Mouse (Mus musculus) kidney, adult 2 months (tissue): ENCODE results near the gene Dlgap4. TPM values are rescaled to one million over a fixed set of nuclear protein-coding genes. Genes with fewer than 3 reads are reported as not detected.
"Not testable (repeated sequence)": the region's sequence is repeated elsewhere in the genome, so short reads cannot be mapped to it uniquely, and the experiment has no call there.

Source experiments
- DNase-seq: peaks from one replicate; pipeline ENCODE4 v3.0.0; 2021
- H3K27ac ChIP-seq: fragments of 200-500 bp; 2 replicates; pipeline ENCODE4 v1.5.1; 2012; ENCODE audit warnings: low read depth, low read length, control low read depth, inconsistent platforms; ENCODE audit not compliant: insufficient read depth
- H3K27me3 ChIP-seq: fragments of 200-500 bp; replicated peaks from 2 replicates; pipeline ENCODE4 v1.6.1; 2012; ENCODE audit warnings: mild to moderate bottlenecking, moderate library complexity, low read length, inconsistent platforms; ENCODE audit not compliant: control insufficient read depth, insufficient read depth
- H3K36me3 ChIP-seq: fragments of 200-500 bp; 2 replicates; pipeline ENCODE4 v1.6.1; 2012; ENCODE audit warnings: mild to moderate bottlenecking, moderate library complexity, low read length, inconsistent platforms; ENCODE audit not compliant: control insufficient read depth, insufficient read depth
- H3K4me1 ChIP-seq: fragments of 200-500 bp; 2 replicates; pipeline ENCODE4 v1.6.1; 2011; ENCODE audit warnings: low read length; ENCODE audit not compliant: control insufficient read depth, insufficient read depth
- H3K4me3 ChIP-seq: fragments of 200-500 bp; 2 replicates; pipeline ENCODE4 v1.5.1; 2011; ENCODE audit warnings: mild to moderate bottlenecking, low read depth, low read length, control low read depth; ENCODE audit not compliant: insufficient read depth
- CTCF ChIP-seq: fragments of 200-500 bp; conservative IDR thresholded peaks from 2 replicates; pipeline ENCODE4 v1.5.1; 2011; ENCODE audit warnings: low read depth, mild to moderate bottlenecking, control low read depth, low read length, moderate library complexity, mixed read lengths; ENCODE audit not compliant: insufficient read depth, insufficient read length
- POLR2A ChIP-seq: fragments of 200-500 bp; IDR thresholded peaks from one replicate; pipeline ENCODE4 v1.6.1; 2011; ENCODE audit warnings: low read depth, low read length, control low read depth
- WGBS: fragments of 180-500 bp; shearing (Covaris S2); methylation state at CpG from one replicate; pipeline ENCODE4 v1.1.7; 2018; 5-methylcytosine and 5-hydroxymethylcytosine counted together
- polyA plus RNA-seq: library from polyadenylated mRNA; depleted of rRNA; stranded (reverse); fragments of >200 nt; gene quantifications from 2 replicates; pipeline ENCODE4 v1.2.3, GENCODE M21; 2012

Dlgap4 gene
- polyA plus RNA-seq, 1 experiment, result 50.6 TPM

DNA sequence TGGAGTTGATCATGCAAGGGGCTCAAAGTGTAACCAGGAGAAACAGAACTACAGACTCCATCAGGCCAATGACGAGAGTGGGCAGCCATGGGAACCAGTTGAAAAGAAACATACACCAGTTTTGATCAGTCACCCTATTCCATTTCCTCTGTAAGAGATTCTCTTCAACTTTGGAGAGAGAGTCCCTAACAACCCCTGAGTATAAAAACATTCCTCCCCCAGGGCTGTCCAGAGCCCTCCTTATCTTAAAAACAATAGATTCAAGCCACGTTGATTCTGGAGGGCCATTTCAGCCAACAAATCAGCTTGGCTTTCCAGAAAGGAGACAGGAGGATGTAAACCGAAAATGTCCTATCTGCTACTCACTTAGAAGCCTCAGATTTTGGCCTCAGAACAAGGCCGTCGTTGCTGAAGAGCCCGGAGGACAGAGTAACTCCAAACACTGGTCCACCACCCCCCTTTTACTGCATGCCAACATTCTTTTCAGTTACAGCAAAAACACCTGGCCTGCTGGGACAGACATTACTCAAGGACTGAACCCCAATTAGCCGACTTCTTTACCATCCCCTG is 170.6 kb downstream of the Dlgap4 start:
- Histone ChIP-seq H3K27ac (no peak overlapping the region), H3K4me3 (no peak overlapping the region), H3K27me3 (no peaks in the 10 kb centered on the region), H3K4me1 (no peaks in the 10 kb centered on the region), H3K36me3 (no peaks in the 10 kb centered on the region)
- TF ChIP-seq POLR2A, result no peak
- no peak for TF ChIP-seq CTCF
- 61% methylated on average over 7 of the region's 7 CpGs for WGBS
- no peak for DNase-seq

DNA sequence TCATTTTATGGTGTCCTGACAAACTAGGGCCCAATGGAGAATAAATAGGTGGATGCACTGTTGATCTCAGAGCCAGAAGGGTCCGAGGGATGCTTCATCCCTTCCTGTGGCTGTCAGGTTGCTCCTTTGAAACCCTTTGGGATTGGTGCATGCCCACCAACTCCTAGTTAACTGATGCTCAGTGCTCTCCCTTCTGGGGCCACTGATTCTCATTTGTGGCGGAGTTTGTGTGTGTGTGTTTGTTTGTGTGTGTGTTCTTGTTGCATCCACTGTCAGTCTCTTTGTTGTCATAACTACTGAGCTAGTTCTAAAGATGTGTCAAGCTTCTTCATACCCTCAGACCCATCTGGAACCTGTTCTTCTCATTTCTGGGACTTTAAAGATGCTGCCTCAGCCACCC is 171.4 kb downstream of the Dlgap4 start:
- Histone ChIP-seq H3K4me1 (no peaks in the 10 kb centered on the region), H3K27me3 (no peaks in the 10 kb centered on the region), H3K27ac (no peak overlapping the region), H3K4me3 (no peak overlapping the region), H3K36me3 (no peaks in the 10 kb centered on the region)
- no peak for TF ChIP-seq POLR2A
- no peak for TF ChIP-seq CTCF
- no peak for DNase-seq
- 89% methylated on average over 2 of the region's 2 CpGs for WGBS

DNA sequence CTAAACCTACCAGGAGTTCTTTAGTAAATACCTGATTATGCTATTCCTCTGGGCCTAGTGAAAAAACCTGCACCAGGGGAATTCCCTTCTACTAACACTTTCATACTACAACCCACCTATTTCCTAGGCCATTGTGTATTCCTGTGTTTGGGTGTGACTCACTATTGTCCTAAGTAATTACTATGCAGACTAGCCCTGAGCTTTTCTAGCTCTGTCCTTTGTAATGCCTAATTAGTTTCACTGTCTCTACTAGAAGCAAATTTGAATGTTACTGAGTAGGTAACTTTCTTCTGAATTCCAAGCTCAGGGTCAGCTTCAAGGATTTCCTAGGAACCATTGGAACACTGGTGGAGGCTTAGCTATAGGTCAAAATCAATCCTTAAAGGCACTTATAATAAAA is 172.9 kb downstream of the Dlgap4 start:
- not testable (repeated sequence) for H3K27ac ChIP-seq, H3K27me3 ChIP-seq, H3K4me1 ChIP-seq, H3K36me3 ChIP-seq, DNase-seq, H3K4me3 ChIP-seq

DNA sequence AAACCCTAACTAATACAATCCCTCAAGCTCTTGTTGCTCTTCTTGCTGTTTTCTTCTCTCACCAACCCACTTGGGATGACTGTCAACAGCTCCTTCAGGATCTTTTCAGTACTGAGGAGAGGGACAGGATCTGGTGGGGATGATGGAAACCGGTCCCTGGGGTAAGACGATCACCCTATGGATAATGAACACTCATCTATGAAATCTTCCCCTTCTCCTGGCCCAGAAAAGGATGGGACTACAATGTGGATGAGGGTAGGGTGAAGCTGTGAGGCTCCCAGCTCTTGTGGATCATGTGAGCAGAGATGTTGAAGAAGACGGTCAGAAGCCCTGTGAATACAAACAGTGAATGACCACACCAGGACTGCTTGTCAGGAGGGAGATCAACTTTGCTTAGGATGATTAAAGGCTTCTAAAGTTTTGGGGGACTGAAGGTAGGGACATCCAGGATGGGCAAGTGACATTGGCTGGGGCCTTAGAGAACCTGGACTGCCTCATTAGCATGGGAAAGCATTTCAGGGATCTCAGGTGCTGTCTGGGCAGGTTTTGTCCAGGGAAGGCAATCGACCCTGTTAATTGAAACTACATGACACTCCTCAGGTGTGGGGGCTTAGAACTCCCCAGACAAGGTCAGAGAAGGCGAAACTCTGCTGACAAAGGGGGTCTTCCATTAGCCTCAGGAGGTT is 173.7 kb downstream of the Dlgap4 start:
- Histone ChIP-seq H3K4me1 (no peaks in the 10 kb centered on the region), H3K27me3 (no peaks in the 10 kb centered on the region), H3K4me3 (no peak overlapping the region), H3K36me3 (no peaks in the 10 kb centered on the region; the same call in 1 of the 2 replicates), H3K27ac (no peak overlapping the region)
- 87% methylated on average over 5 of the region's 5 CpGs for WGBS
- no peak for DNase-seq
- TF ChIP-seq CTCF, result no peak
- no peak for TF ChIP-seq POLR2A

DNA sequence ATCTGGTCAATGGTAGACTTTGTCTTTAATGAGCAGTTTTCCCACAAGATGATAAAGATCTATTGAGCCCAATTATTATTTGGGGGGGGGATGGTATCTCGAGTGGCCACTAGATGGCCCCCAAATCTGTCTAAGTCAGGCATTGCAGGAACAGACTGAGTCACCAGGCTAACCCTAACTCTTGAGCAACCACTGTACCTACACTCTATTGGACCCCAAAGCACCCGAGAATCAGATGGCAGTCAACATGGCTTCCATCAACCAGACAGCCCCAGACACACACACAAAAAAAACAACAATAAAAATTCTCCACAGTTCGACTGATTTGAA is 174.2 kb downstream of the Dlgap4 start:
- Histone ChIP-seq H3K4me3 (no peak overlapping the region), H3K27me3 (no peaks in the 10 kb centered on the region), H3K27ac (no peak overlapping the region), H3K4me1 (no peaks in the 10 kb centered on the region), H3K36me3 (no peaks in the 10 kb centered on the region; the same call in 1 of the 2 replicates)
- DNase-seq, result no peak
- WGBS, result 35% methylated on average over 3 of the region's 3 CpGs
- TF ChIP-seq POLR2A (no peak), CTCF (peak; percentile 48)

DNA sequence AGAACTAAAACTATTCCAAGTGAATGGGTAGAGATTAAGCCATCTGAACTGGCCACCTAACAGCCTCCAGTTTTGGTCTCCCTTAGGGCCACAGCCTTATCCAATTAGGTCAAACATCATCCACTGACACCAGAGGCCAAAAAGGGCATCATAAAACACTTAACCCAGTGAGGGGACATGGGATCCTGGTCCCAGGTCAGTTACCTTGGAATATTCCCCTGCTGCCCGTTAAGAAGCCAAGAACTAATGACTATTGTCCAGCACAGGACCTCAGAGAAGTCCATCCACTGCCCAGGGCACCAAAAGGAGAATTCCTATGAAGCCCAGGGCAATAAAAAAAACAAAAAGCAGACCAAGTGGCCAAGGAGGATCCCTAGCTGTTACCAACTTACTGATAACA is 175.3 kb downstream of the Dlgap4 start:
- Histone ChIP-seq H3K36me3 (no peaks in the 10 kb centered on the region; the same call in 1 of the 2 replicates), H3K27me3 (no peaks in the 10 kb centered on the region), H3K27ac (no peak overlapping the region), H3K4me3 (no peak overlapping the region), H3K4me1 (no peaks in the 10 kb centered on the region)
- no peak for TF ChIP-seq POLR2A
- TF ChIP-seq CTCF, result no peak
- WGBS, result 56% methylated on average over 1 of the region's 1 CpGs
- no peak for DNase-seq

DNA sequence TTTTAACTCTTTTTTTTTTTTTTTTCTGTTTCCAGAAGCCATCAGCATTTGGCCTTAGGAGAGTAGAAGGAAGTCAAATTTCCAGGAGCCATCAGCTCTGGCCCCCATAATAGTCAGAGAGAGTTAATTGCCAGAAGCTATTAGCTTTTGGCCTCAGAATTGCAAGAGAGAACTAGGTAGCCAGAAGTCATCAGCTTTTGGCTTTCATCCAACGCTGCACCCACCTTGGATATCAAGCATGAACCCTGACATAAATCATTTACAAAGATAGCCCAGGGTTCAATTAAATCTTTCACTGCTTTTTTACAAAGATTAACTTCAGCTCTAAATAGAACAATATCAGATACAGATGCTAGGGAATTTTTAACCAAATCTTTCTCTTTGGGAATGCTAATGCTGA is 185.0 kb downstream of the Dlgap4 start:
- Histone ChIP-seq H3K36me3 (no peaks in the 10 kb centered on the region), H3K4me1 (no peaks in the 10 kb centered on the region; the same call in 1 of the 2 replicates), H3K27me3 (no peaks in the 10 kb centered on the region), H3K27ac (no peak overlapping the region), H3K4me3 (no peak overlapping the region)
- WGBS, result 44% methylated on average over 1 of the region's 1 CpGs
- TF ChIP-seq CTCF, result no peak
- TF ChIP-seq POLR2A, result no peak
- peak; percentile 72 for DNase-seq

DNA sequence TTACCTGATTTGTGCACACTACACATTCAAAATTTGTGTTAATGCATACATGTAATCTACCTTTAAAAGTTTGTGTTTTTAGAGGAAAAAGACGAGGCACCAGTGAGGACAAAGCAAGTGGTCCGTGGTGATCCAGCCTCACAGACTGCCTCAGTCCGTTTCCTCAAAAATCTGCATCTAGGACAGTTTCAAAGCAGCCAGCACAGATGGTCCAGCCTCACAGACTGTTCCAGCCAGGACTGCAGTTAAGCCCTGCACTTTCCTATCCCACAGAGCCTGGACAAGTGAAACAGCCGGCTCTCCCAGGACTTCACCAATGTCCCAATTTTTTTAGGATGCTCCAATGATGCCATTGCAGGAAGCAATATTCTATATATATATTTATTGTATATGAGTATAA is 187.5 kb downstream of the Dlgap4 start:
- no peaks in the 10 kb centered on the region for H3K36me3 ChIP-seq
- 78% methylated on average over 4 of the region's 4 CpGs for WGBS
- DNase-seq, result no peak
- H3K4me1 ChIP-seq, result no peaks in the 10 kb centered on the region; the same call in 1 of the 2 replicates
- no peaks in the 10 kb centered on the region for H3K27me3 ChIP-seq
- TF ChIP-seq CTCF (no peak), POLR2A (no peak)
- no peak overlapping the region for H3K4me3 ChIP-seq
- no peak overlapping the region for H3K27ac ChIP-seq

DNA sequence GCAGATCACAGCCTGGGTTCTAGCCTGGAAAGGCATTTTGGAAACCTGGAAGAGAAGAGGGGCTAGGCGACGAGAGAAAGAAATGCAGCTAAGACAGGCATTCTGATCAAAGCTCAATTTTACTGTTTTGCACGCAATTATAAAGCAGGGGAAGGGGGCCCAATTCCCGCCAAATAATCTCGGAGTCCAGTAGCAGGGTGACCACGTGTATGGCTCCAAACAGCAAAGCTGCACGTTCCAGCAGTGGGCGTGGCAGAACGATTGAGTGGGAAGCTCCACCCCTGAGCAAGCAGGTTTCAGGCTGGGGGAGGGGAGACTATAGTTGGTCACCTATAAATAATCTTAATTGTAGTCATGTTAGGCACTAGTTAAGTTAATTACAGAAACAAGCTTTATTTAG is 188.6 kb downstream of the Dlgap4 start:
- not testable (repeated sequence) for H3K27ac ChIP-seq, H3K36me3 ChIP-seq, DNase-seq, H3K27me3 ChIP-seq, H3K4me1 ChIP-seq, H3K4me3 ChIP-seq
- 34% methylated on average over 9 of the region's 9 CpGs for WGBS
